Mouse (Mus musculus) adipocyte (in vitro differentiated cells): Measurements from ENCODE around the gene P2rx1.

Source experiments
- DNase-seq: peaks from one replicate; pipeline ENCODE4 v3.0.0-alpha.2; 2016; ENCODE audit warnings: low spot score

Gene P2rx1

DNA sequence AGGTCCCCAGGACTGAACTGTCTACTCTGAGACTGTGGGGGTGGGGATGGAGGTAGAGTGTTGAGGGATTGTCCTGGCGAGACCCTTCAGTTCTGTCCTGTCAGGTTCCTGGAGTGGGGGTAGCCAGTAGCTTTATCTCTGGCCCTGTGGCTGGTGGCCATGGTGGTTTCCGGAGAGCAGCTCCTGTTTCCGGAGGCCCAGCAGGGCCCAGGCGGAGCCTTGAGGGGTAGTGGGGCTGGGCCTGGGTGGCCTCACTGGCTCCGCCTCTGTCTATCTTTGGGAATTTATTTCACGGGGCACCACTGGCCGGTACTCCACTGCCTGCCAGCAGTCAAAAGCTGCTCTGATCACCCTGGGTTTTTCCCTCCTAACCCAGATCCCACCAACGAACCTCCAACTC is at the start of gene P2rx1:
Gene P2rx1 (plus strand): TSS at position 333 of the 400 bp plus-strand sequence.
- no peak for DNase-seq

DNA sequence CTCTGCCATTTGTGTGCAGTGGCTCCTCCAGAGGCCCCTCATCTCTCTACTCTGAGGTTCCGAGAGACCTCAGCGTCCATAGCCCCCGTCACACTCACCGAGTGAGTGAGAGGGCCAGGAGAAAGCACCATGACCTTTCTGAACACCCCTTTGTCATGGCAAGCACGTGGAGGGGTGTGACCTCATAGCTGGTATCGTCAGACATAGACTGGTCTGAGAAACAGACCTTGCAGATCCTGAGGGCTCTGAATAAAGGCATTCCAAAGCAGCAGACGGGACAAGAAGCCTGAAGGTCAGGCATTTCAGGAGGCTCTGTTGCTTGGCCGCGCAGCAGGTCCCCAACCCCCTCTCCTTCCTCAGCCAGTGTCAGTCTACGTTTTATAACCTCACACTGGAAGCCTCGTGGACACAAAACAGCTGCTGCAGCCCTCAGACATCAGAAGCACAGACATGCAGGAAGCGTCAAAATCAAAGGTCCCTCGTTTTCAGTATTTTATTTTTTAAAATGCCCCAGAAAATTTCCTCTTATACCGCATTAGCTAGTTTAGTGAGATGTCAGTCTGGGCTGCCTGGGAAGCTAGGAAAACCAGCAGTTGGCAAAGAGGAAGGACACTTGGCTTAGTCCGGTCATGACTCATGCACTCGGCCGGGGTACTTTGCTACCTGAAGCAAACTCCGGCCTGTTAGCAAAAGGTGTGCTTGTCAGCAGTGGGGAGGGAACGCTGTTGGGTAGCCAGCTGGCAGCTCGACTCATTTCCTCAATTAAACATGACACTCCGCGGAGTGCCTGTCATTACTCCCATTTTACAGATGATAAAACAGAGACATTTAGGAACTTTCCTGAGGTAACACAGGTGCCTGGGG is 47.5 kb upstream of the P2rx1 start:
- peak; percentile 10 for DNase-seq

DNA sequence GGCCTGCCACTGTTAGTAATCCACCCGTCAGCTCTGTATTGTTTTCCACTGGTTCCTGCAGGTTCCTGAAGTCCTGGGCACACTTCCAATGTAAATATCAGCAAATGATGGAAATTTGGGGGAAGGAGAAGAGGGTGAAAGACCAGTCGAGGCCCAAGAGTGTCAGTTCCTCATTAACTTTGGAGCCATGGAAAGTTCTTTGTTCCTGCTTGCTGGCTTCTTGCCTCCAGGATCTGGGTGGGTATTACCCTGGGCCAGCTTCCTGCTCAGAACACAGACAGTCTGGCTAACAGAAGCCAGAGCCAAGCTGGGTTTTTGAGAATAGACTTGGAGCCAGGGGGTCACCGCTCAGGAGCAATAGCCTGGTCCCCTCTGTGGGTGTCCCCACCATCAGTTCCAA is 46.7 kb upstream of the P2rx1 start:
- peak; percentile 84 for DNase-seq

DNA sequence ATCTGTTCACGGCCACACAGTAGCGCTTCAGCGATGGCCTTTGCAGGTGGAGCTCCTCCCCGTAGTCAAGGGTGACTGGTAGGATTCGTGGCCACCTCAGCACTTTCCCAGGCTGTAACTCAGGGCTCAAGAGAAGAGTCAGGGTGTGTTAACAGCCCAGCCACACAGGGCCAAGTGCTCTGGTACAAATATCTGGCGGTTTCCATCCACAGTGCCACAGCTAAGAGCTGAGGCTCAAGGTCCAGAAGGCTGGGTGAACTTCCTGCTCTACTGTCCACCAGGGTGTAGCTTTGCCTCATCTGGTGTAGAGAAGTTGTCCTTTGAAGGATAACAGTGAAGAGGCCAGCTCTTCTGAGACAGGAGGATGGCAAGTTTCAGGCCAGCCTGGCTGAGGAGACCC is 46.2 kb upstream of the P2rx1 start:
- peak; percentile 29 for DNase-seq

DNA sequence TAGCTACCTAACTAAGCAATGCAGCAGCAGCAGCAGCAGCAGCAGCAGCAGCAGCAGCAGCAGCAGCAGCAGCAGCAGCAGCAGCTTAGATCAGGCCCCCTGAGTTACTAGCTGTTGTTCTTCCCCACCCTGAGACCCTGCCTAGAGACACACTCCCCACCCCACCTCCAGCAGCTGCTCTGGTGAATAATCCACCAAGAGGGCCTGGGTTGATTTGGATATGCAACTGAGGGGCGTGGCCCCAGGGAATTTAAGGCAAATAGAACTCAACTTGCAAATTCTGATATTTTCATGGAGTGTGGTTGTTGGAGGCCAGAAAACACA is 45.8 kb upstream of the P2rx1 start:
- DNase-seq, result no peak

DNA sequence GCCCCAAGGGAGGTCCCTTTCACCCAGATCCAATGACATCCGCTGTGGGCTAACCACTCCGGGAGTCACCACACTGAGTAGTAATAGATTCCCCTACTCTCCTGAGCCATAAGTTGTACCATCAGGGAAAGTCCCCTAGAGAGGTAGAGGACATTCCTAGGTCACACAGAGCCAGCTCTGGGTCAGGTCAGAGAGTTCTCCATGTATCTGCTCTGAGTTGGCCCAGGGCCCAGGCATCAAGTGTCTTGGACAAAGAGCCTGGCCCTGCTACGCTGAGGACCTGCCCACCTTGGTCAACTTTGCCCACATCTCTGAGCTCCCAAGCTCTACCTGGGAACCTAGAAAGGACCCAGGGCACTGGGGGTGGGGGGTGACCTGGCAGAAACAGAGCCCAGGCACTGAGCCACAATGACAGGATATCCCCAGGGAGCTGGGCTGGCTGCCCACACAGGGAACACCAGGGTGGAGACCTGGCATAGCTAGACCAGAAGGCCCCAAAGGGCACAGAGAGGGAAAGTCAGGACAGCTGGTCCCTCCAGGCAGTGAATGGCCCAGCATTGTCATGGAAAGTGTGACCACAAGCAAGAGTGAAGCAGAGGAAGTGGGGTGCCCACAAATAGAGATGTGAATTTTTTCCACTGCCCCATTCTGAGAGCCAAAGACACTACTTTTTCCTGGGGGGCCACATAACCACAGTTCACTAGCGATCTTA is 45.3 kb upstream of the P2rx1 start:
- DNase-seq, result peak; percentile 56

DNA sequence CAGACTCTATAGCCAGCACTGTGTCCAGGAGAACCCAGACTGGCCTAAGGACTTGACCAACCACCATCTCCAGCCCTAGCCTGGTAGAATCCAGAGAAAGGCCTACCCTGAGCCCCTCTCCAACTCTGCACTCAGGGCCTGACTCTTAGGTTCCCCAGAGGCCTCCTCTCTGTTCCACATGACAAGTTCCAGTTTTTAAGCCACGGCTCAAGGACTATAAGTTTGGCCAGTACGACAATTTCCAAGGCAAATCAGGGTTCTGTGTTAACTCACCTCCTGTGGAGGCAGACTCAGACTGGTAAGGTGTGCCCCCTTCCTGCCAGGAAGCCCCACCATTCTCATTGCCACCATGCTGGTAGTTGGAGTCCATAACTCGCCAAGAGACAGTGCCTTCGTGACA is 44.7 kb upstream of the P2rx1 start:
- DNase-seq, result no peak

DNA sequence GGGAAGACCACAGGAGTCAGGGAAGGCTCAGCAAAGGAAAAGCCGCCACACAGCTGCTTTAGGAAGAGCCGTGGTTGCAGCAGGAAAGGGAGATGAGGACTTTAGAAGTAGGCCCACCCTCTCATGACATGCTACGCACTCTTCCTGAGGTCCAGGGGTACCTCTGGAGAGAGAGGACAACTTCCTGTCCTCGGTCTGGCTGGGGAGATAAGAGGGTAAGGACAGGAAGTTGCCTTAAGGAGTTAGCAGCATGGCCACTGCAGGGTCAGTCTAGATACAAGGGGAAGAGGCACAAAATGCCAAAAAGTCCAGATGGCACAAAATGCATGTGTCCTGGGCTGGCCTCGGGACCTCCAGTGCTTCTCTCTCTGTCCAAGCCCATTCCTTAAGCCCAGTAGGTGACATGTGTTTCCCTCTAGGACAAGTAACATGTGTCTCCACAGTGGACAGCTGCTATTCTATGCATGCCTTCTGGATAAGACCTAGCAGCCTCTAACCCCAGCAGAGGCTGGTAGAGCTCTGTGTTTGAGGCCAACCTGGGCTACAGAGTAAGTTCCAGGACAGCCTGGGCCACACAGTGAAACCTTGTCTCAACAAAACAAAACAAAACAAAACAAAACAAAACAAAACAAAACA is 43.4 kb upstream of the P2rx1 start:
- no peak for DNase-seq

DNA sequence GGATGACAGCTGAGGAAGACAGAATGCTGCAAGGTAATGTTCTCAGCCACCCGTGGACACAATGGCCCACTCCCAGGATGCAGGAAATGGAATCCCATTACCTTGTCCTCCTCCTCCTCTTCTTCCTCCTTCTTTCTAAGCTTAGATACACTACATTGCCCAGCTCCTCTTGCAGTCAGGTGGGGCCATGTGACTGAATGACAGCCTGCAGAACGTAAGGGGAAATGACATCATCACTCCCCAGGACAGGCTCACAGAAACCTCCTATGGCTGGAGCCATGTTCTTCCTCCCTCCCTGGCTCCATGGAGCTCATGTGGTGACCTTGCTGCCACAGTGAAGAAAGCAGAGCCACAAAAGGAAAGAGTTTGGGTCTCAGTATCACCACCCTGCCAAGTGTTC is 41.6 kb upstream of the P2rx1 start:
- DNase-seq, result no peak

DNA sequence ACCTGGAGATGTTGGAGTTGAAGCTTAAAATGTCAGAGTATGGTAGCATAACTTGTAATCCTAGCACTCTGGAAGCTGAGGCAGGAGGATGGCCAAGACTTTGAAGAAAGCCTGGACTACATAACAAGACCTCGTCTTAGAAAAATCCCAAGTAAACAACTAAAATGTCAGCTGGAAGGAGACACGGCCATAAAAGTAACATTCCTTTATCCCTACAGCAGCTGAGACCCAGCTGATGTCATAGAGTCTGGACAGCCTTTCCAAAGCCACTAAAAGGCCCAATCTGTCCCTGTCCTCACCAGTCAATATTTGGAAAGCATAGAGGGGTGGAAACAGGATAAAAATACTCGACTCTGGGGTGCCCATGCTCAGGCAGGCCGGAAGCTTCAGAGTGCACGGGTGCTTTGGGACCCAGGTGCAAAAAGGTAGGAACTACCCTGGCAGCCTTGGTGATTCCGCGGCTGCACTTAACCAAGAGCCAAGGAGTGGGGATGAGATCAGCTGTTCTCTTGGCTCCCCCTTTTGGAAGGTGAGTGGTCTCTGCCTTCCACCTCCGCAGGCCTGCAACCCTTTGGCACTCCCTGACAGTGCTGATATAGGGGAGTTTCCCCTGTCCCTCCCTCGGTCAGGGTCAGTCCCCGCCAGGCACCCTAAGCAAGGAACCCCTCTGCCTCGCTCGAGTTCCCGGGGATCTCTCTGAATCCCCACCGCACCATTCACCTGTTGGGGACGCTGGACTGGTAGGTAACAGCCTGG is 38.8 kb upstream of the P2rx1 start:
- no peak for DNase-seq

DNA sequence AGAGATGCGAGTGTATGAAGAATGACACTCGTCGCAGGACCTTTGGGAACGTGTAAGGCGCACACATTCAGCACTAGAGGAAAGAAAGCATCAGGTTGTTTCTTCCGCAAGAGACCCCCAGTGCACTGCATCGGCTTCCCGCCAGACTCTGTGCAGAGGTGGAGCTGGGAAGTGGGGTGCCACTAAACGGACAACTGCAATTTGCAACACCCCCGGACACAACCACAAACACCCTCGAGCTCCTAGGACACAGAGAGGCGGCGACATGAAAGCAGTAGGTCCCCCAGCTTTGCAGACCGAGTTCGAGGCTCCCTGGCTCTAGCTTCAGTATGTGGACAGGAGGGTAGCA is 38.2 kb upstream of the P2rx1 start:
- no peak for DNase-seq

DNA sequence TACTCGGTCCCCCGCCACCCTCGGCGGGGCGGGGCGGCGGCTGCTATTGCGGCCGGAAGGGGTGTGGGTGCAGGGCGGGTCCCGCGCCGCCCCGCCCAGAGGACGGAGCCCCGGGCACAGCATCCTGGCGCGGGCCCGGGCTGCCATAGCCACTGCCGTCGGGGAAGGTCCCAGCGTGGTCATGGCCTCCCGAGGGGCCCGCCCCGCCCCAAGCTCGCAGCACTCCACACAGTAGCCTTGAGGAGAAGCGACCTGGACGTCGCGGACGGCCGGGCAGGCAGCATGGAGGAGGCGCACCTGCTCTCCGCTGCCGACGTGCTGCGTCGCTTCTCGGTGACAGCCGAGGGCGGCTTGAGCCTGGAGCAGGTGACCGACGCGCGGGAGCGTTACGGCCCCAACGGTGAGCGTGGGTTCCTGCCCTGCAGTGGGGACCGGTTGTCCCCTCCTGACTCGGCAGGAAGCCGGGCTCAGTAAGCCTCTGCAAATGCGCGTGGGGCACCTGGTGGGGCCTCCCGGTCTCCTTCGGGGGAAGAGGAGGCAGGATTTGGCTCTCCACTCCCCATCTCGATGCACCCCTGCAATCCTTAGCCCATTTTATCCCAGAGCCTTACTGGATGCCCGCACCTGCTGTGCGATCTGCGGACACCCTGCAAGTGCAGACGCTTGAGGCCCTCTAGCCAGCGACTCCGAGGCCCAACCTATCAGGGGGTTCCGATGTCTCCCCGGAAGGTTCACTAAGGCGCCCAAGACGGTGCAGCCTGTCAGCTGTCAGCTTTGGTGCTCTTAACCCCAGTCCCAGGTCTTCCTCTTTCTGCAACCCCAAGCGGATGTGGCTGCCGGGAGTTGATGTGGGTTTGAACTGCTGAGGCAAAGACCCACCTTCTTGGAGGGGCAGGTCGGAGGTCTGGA is 37.6 kb upstream of the P2rx1 start, which contains the start of gene Atp2a3:
Gene Atp2a3 (plus strand): TSS at position 98 of the 909 bp plus-strand sequence.
- no peak for DNase-seq

DNA sequence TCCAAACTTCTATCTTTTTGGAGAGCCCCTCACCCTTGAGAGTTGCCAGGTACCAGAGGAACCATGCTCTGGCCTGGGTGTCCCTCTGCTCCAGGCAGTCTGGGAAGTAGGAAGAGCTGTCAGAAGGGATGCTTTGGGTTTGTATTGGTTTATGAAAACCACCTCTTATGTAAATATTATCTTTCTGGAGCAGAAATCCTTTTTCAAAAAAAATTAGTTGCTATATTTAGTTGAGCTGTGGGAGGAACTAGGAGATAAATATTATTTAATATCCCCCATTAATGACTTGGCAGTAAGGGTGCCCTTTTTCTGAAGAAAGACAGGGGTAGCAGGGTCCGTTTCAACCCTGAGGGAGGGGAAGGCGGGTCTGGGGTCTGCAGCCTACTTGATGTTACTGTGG is 36.5 kb upstream of the P2rx1 start:
- DNase-seq, result no peak

DNA sequence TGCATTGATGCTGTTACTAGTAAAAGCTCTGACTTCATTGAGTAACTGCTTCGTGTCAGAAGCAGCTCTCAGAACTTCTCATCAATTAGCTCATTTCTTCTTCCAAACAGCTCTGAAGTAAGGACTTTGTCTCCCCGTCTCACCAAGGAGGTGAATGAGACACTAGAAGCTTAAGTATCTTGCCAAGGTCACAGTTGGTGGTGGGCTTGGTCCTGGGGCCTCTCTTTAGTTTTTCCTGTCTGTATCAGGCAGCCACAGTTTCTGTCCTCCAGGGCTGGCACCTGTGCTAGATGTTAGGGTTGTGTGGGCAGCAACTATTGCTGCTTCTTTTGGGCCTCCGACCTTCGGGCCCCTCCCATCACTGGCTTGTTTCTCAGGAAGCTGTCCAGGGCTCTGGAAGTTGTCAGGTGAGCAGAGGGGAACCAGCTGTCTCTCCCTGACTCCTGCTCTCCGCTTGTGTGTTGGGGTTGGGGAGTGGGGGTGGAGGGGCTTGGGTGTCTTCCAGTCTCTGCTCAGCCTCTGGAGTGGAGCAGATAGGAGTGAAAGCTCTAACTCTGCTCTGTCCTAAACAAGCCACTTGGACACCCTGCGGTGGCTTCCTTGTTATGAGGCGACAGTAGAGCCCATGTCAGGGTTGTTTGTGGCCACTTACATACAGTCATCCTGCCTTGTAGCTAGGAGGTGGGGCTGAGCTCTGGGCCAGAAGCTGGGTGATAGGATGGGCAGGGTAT is 35.7 kb upstream of the P2rx1 start:
- DNase-seq, result no peak

DNA sequence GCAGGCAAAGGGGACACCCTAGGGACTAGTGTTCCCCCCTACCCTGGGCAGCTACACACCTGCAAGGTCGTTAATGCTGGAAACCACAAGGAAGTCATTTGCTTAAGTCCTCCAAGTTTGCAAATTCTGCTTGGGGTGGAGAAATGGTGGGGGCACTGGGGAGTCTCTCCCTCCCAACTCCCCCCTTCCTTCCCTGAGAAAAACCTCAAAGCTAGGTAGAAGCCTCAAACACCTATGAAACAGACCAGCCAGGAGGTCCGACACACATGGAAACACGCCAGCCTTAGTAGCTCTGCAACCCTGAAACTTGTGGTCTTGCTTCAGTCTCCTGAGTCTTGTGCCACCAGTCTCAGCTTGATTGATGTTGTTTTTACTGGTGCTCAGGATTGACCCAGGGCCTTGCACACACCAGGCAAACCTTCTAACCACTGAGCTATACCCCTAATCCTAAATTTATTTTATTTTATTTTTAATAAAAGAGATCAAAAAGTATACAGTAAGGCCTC is 35.1 kb upstream of the P2rx1 start:
- DNase-seq, result no peak

DNA sequence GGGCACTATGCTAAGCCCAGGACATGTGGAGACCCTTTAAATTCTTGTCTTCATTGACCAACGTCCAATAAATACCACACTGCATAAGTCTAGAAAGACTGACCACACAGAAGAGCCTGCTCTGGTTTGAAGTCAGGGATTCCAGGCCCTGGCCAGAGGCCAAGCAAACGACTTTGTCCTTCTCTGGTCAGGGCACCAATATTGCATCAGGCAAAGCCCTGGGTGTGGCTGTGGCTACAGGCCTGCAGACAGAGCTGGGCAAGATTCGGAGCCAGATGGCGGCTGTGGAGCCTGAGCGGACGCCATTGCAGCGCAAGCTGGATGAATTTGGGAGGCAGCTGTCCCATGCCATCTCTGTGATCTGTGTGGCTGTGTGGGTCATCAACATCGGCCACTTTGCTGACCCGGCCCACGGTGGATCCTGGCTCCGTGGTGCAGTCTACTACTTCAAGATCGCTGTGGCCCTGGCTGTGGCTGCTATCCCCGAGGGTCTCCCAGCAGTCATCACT is 23.9 kb upstream of the P2rx1 start:
- peak; percentile 33 for DNase-seq

DNA sequence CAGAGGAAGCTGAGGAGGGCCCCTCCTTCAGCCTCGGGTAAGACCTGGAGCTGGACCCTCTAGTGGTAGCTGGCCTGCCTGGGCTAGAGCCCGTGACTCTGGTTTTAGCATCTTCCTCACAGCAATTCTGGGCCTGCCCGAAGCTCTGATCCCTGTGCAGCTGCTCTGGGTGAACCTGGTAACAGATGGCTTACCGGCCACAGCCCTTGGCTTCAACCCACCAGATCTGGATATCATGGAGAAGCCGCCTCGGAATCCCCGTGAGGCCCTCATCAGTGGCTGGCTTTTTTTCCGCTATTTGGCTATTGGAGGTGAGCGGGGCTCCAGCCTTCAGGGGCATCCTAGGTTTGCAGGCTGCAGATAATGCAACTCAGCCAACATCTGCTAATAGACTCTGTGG is 16.4 kb upstream of the P2rx1 start:
- no peak for DNase-seq

DNA sequence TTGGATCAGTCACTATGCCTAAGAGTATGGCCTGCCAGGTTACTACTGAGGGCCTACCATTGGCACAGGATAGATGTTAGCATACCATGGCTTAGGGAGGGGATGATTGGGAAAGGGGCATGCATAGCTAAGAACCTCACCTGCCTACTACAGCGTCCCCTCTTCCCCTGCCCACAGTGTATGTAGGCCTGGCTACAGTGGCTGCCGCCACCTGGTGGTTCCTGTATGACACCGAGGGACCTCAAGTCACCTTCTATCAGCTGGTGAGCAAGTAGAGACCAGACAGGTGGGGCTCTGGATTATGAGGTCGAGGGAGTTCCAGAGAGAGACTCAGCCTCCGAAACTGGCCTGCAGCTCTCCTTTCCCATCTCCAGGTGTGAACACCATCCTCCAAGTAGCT is 15.6 kb upstream of the P2rx1 start:
- DNase-seq, result peak; percentile 18

DNA sequence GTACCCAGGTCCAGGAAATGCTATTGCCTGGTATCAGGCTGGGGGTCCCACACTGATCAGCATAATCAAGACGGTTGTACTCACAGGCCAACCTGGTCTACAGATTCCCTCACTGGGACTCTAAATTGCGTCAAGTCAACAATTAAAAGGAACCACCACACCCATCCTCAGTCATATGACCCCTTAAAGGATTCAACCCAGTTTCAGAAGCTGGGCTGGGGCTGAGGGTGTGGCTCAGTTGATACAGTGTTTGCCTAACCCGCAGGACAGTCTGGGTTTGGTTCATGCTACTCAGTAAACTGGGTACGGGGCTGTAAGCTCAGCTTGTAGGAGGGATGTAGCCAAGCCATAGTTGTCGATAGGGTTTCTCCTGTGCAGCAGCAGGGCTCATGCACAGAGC is 12.2 kb upstream of the P2rx1 start:
- no peak for DNase-seq

DNA sequence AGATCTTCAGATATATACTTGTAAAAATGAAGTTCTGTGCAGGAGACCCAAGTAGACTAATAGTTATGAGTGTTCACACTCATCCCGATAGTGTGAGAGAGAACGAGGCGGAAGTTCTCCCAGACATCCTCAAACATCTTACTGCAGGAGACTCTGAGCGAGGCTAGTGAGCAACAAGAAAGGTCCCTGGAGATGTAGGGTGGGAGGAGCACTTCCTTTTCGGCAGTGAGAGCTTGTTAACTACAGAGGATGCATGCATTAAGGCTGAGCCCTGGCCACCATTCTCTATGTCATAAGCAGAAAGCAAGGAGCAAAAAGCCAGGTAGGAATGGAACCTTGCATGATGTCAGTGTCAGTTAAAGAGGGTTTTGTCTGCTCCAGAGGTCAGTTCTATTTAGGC is 11.7 kb upstream of the P2rx1 start:
- no peak for DNase-seq
